Mouse (Mus musculus): ENCODE measurements at regions not wholly inside any gene's neighbourhood (a gene's known extent, or its start where the extent isn't known, plus 50 kb on each side); places are given as distances from the start of the nearest gene placed in this dataset.
"Not testable (repeated sequence)": the region's sequence is repeated elsewhere in the genome, so short reads cannot be mapped to it uniquely, and the experiment has no call there.

- DNase-seq (ENCODE audit: low spot score in 2 of 2) = no peak
Measured at GRCm38 (mm10) chr8:89566461-89566860, 522.5 kb upstream of the Sall1 start.

GRCm38 (mm10) chr8:89565147-89565826 lies 521.3 kb upstream of the Sall1 start:
- DNase-seq (ENCODE audit: low spot score in 2 of 2) = no peak

GRCm38 (mm10) chr8:89563544-89563943 lies 519.6 kb upstream of the Sall1 start:
- DNase-seq (ENCODE audit: low spot score in 2 of 2) = no peak

- DNase-seq (ENCODE audit: low spot score in 2 of 2) = no peak
Measured at GRCm38 (mm10) chr8:89562597-89562996, 518.6 kb upstream of the Sall1 start.

GRCm38 (mm10) chr8:89541231-89541630 lies 497.3 kb upstream of the Sall1 start:
- DNase-seq (ENCODE audit: low spot score in 2 of 2) = no peak

GRCm38 (mm10) chr8:89534605-89535004 lies 490.6 kb upstream of the Sall1 start:
- no peak for DNase-seq (ENCODE audit: low spot score in 2 of 2)

- no peak for DNase-seq (ENCODE audit: low spot score in 2 of 2)
Measured at GRCm38 (mm10) chr8:89525041-89525440, 481.1 kb upstream of the Sall1 start.

- no peak for DNase-seq (ENCODE audit: low spot score in 2 of 2)
Measured at GRCm38 (mm10) chr8:89523336-89523735, 479.4 kb upstream of the Sall1 start.

GRCm38 (mm10) chr8:89516602-89517001 lies 472.6 kb upstream of the Sall1 start:
- DNase-seq (ENCODE audit: low spot score in 2 of 2) = no peak

- DNase-seq (ENCODE audit: low spot score in 2 of 2) = peak; percentile 8 to 30
Measured at GRCm38 (mm10) chr8:89514270-89514669, 470.3 kb upstream of the Sall1 start.

- DNase-seq (ENCODE audit: low spot score in 2 of 2) = no peak
Measured at GRCm38 (mm10) chr8:89507639-89508038, 463.7 kb upstream of the Sall1 start.

GRCm38 (mm10) chr8:89503545-89504234 lies 459.7 kb upstream of the Sall1 start:
- DNase-seq (ENCODE audit: low spot score in 2 of 2) = no peak

- no peak for DNase-seq (ENCODE audit: low spot score in 2 of 2)
Measured at GRCm38 (mm10) chr8:89503030-89503429, 459.1 kb upstream of the Sall1 start.

- no peak for DNase-seq (ENCODE audit: low spot score in 2 of 2)
Measured at GRCm38 (mm10) chr8:89501756-89502155, 457.8 kb upstream of the Sall1 start.

- DNase-seq (ENCODE audit: low spot score in 2 of 2) = no peak
Measured at GRCm38 (mm10) chr8:89499831-89500230, 455.9 kb upstream of the Sall1 start.

- DNase-seq (ENCODE audit: low spot score in 2 of 2) = no peak
Measured at GRCm38 (mm10) chr8:89498088-89498695, 454.2 kb upstream of the Sall1 start.

- DNase-seq (ENCODE audit: low spot score in 2 of 2) = no peak
Measured at GRCm38 (mm10) chr8:89492336-89492735, 448.4 kb upstream of the Sall1 start.

GRCm38 (mm10) chr8:89482481-89482880 lies 438.5 kb upstream of the Sall1 start:
- DNase-seq (ENCODE audit: low spot score in 2 of 2) = not testable (repeated sequence)

GRCm38 (mm10) chr8:89476930-89477329 lies 433.0 kb upstream of the Sall1 start:
- DNase-seq (ENCODE audit: low spot score in 2 of 2) = peak; percentile 16 to 28

- DNase-seq (ENCODE audit: low spot score in 2 of 2) = no peak
Measured at GRCm38 (mm10) chr8:89471116-89471515, 427.2 kb upstream of the Sall1 start.

GRCm38 (mm10) chr8:89468782-89469220 lies 424.8 kb upstream of the Sall1 start:
- DNase-seq (ENCODE audit: low spot score in 2 of 2) = peak; percentile 19 to 38

GRCm38 (mm10) chr8:89465211-89465753 lies 421.3 kb upstream of the Sall1 start:
- DNase-seq (ENCODE audit: low spot score in 2 of 2) = no peak

All from layer of hippocampus, postnatal 10 days (tissue).